Mouse (Mus musculus) lung, embryonic 15.5 days (tissue): ENCODE measurements around the gene Pqlc2. TPM values are rescaled to one million over a fixed set of nuclear protein-coding genes. Genes with fewer than 3 reads are reported as not detected.
A peak's percentile ranks its signal among the peaks of the same experiment; 100 is the strongest.

Experiments
- ATAC-seq: fragments of 200-750 bp; cut with Nextera tagmentation; 2 replicates; pipeline ENCODE4 v1.8.0; 2017; ENCODE audit warnings: moderate number of reproducible peaks, borderline replicate concordance; ENCODE audit not compliant: low FRiP score, low TSS enrichment; ENCODE audit errors: extremely low read depth
- H3K27ac ChIP-seq: fragments of 300-500 bp; sonication (generic); 2 replicates; pipeline ENCODE4 v1.5.1; 2015; ENCODE audit warnings: moderate library complexity, mild to moderate bottlenecking, inconsistent platforms
- H3K27me3 ChIP-seq: fragments of 300-500 bp; sonication (generic); 2 replicates; pipeline ENCODE4 v1.6.1; 2015; ENCODE audit warnings: inconsistent platforms
- H3K36me3 ChIP-seq: fragments of 300-500 bp; sonication (generic); 2 replicates; pipeline ENCODE4 v1.6.1; 2015; ENCODE audit warnings: inconsistent platforms
- H3K4me1 ChIP-seq: fragments of 300-500 bp; sonication (generic); 2 replicates; pipeline ENCODE4 v1.6.1; 2015; ENCODE audit warnings: inconsistent platforms
- H3K4me2 ChIP-seq: fragments of 300-500 bp; sonication (generic); 2 replicates; pipeline ENCODE4 v1.6.1; 2015; ENCODE audit warnings: inconsistent platforms, mild to moderate bottlenecking, moderate library complexity
- H3K4me3 ChIP-seq: fragments of 300-500 bp; sonication (generic); 2 replicates; pipeline ENCODE4 v1.5.1; 2015; ENCODE audit warnings: mild to moderate bottlenecking, inconsistent platforms
- H3K9ac ChIP-seq: fragments of 300-500 bp; sonication (generic); 2 replicates; pipeline ENCODE4 v1.6.1; 2015; ENCODE audit warnings: inconsistent platforms
- H3K9me3 ChIP-seq: fragments of 300-500 bp; sonication (generic); 2 replicates; pipeline ENCODE4 v1.6.1; 2016; ENCODE audit warnings: inconsistent platforms
- WGBS: fragments of 180-500 bp; shearing (Covaris S2); methylation state at CpG from one replicate; pipeline ENCODE4 v1.1.7; 2015; 5-methylcytosine and 5-hydroxymethylcytosine counted together
- polyA plus RNA-seq: library from polyadenylated mRNA; unstranded; fragments of >200 nt; fragmentation: Nextera tagmentation; extraction: Ambion mirVana; gene quantifications from 2 replicates; pipeline ENCODE4 v1.2.1, GENCODE M21; 2015

Pqlc2 gene
- polyA plus RNA-seq, 1 experiment from 2014 or later = 12.0 TPM

- Histone ChIP-seq H3K4me2 (no peak overlapping the region), H3K36me3 (no peaks in the 10 kb centered on the region), H3K4me3 (no peak overlapping the region), H3K27ac (no peak overlapping the region), H3K4me1 (0 out of 2 replicates have a peak, but pooled peaks cover 12% of the 10 kb centered on the region), H3K27me3 (peaks cover 23% of the 10 kb centered on the region), H3K9ac (no peak overlapping the region), H3K9me3 (no peaks in the 10 kb centered on the region)
- 0 out of 2 replicates have a peak, but pooled peaks have one; percentile 13 for ATAC-seq
- WGBS = 34% methylated on average over 7 of the region's 7 CpGs
Measured at GRCm38 (mm10) chr4:139335507-139335906, 25.0 kb upstream of the Pqlc2 start.

GRCm38 (mm10) chr4:139334631-139335295, 24.3 kb upstream of the Pqlc2 start:
- Histone ChIP-seq H3K27ac (no peak overlapping the region), H3K9me3 (no peaks in the 10 kb centered on the region), H3K9ac (no peak overlapping the region), H3K36me3 (no peaks in the 10 kb centered on the region), H3K4me1 (0 out of 2 replicates have a peak, but pooled peaks cover 12% of the 10 kb centered on the region), H3K4me3 (no peak overlapping the region), H3K27me3 (peaks cover 23% of the 10 kb centered on the region), H3K4me2 (no peak overlapping the region)
- no peak for ATAC-seq
- 27% methylated on average over 7 of the region's 9 CpGs for WGBS

GRCm38 (mm10) chr4:139330605-139331004, 20.1 kb upstream of the Pqlc2 start:
- no peak overlapping the region for H3K9ac ChIP-seq
- H3K4me3 ChIP-seq = peak overlapping the region; percentile 31
- H3K9me3 ChIP-seq = no peaks in the 10 kb centered on the region
- H3K36me3 ChIP-seq = no peaks in the 10 kb centered on the region
- peak; percentile 86 for ATAC-seq
- no peak overlapping the region for H3K27ac ChIP-seq
- H3K27me3 ChIP-seq = peaks cover 8% of the 10 kb centered on the region; the same call in 1 of the 2 replicates
- H3K4me1 ChIP-seq = 0 out of 2 replicates have a peak, but pooled peaks cover 8% of the 10 kb centered on the region
- 8% methylated on average over 10 of the region's 10 CpGs for WGBS
- H3K4me2 ChIP-seq = peak overlapping the region; percentile 48

- no peaks in the 10 kb centered on the region for H3K4me1 ChIP-seq
- 86% methylated on average over 4 of the region's 4 CpGs for WGBS
- no peaks in the 10 kb centered on the region for H3K9me3 ChIP-seq
- H3K27ac ChIP-seq = no peak overlapping the region
- no peak for ATAC-seq
- no peak overlapping the region for H3K4me2 ChIP-seq
- no peaks in the 10 kb centered on the region for H3K27me3 ChIP-seq
- no peak overlapping the region for H3K9ac ChIP-seq
- H3K4me3 ChIP-seq = no peak overlapping the region
- peaks cover 29% of the 10 kb centered on the region for H3K36me3 ChIP-seq
Measured at GRCm38 (mm10) chr4:139319740-139320139, 9.2 kb upstream of the Pqlc2 start.

GRCm38 (mm10) chr4:139318449-139318848, 7.9 kb upstream of the Pqlc2 start:
- Histone ChIP-seq H3K4me3 (no peak overlapping the region), H3K27me3 (no peaks in the 10 kb centered on the region), H3K9me3 (no peaks in the 10 kb centered on the region), H3K4me1 (no peaks in the 10 kb centered on the region), H3K4me2 (no peak overlapping the region), H3K9ac (no peak overlapping the region), H3K27ac (no peak overlapping the region), H3K36me3 (peaks cover 35% of the 10 kb centered on the region)
- no peak for ATAC-seq
- 88% methylated on average over 11 of the region's 11 CpGs for WGBS

GRCm38 (mm10) chr4:139312632-139313031, 2.1 kb upstream of the Pqlc2 start:
- H3K27ac ChIP-seq = no peak overlapping the region
- 63% methylated on average over 4 of the region's 4 CpGs for WGBS
- no peak for ATAC-seq
- no peak overlapping the region for H3K4me2 ChIP-seq
- no peak overlapping the region for H3K9ac ChIP-seq
- H3K27me3 ChIP-seq = no peaks in the 10 kb centered on the region
- H3K4me1 ChIP-seq = peaks cover 19% of the 10 kb centered on the region
- no peak overlapping the region for H3K4me3 ChIP-seq
- no peaks in the 10 kb centered on the region for H3K9me3 ChIP-seq
- peaks cover 25% of the 10 kb centered on the region for H3K36me3 ChIP-seq

GRCm38 (mm10) chr4:139311707-139312106, 1.2 kb upstream of the Pqlc2 start:
- no peak for ATAC-seq

GRCm38 (mm10) chr4:139310899-139311701, 592 bp upstream of the Pqlc2 start:
- Histone ChIP-seq H3K27ac (peak overlapping the region; percentile 63), H3K4me2 (peak overlapping the region; percentile 88), H3K4me1 (peaks cover 19% of the 10 kb centered on the region), H3K4me3 (peak overlapping the region; percentile 68), H3K9ac (peak overlapping the region; percentile 74), H3K27me3 (no peaks in the 10 kb centered on the region), H3K9me3 (no peaks in the 10 kb centered on the region), H3K36me3 (peaks cover 17% of the 10 kb centered on the region)
- peak; percentile 77; the same call in 1 of the 2 replicates for ATAC-seq
- 1% methylated on average over 53 of the region's 53 CpGs for WGBS

More at GRCm38 (mm10) chr4:139311707-139312106, 1.2 kb upstream of the Pqlc2 start:
- 15% methylated on average over 14 of the region's 14 CpGs for WGBS
- Histone ChIP-seq H3K9ac (peak overlapping the region; percentile 74), H3K27ac (no peak overlapping the region), H3K36me3 (peaks cover 20% of the 10 kb centered on the region), H3K4me3 (peak overlapping the region; percentile 68), H3K4me2 (peak overlapping the region; percentile 88), H3K27me3 (no peaks in the 10 kb centered on the region), H3K9me3 (no peaks in the 10 kb centered on the region), H3K4me1 (peaks cover 19% of the 10 kb centered on the region)

- H3K9ac ChIP-seq = peak overlapping the region; percentile 74; the same call in 1 of the 2 replicates
- peak overlapping the region; percentile 68 for H3K4me3 ChIP-seq
- H3K4me2 ChIP-seq = peak overlapping the region; percentile 88
- no peak for ATAC-seq
- WGBS = 25% methylated on average over 6 of the region's 6 CpGs
- H3K4me1 ChIP-seq = peaks cover 19% of the 10 kb centered on the region
- peaks cover 9% of the 10 kb centered on the region; the same call in 1 of the 2 replicates for H3K36me3 ChIP-seq
- H3K27ac ChIP-seq = no peak overlapping the region
- no peaks in the 10 kb centered on the region for H3K27me3 ChIP-seq
- H3K9me3 ChIP-seq = no peaks in the 10 kb centered on the region
Measured at GRCm38 (mm10) chr4:139309651-139310050, 857 bp downstream of the Pqlc2 start.

GRCm38 (mm10) chr4:139307916-139308315, 2.6 kb downstream of the Pqlc2 start:
- H3K27ac ChIP-seq = no peak overlapping the region
- no peaks in the 10 kb centered on the region for H3K27me3 ChIP-seq
- no peak overlapping the region for H3K4me3 ChIP-seq
- peaks cover 19% of the 10 kb centered on the region for H3K4me1 ChIP-seq
- no peak overlapping the region for H3K9ac ChIP-seq
- WGBS = 76% methylated on average over 5 of the region's 5 CpGs
- ATAC-seq = no peak
- H3K36me3 ChIP-seq = 0 out of 2 replicates have a peak, but pooled peaks cover 4% of the 10 kb centered on the region
- no peaks in the 10 kb centered on the region for H3K9me3 ChIP-seq
- no peak overlapping the region for H3K4me2 ChIP-seq

GRCm38 (mm10) chr4:139305521-139305920, 5.0 kb downstream of the Pqlc2 start:
- no peaks in the 10 kb centered on the region for H3K27me3 ChIP-seq
- 92% methylated on average over 3 of the region's 3 CpGs for WGBS
- H3K36me3 ChIP-seq = 0 out of 2 replicates have a peak, but pooled peaks cover 7% of the 10 kb centered on the region
- no peak overlapping the region for H3K9ac ChIP-seq
- peaks cover 9% of the 10 kb centered on the region for H3K4me1 ChIP-seq
- ATAC-seq = no peak
- no peak overlapping the region for H3K4me2 ChIP-seq
- H3K27ac ChIP-seq = no peak overlapping the region
- H3K9me3 ChIP-seq = no peaks in the 10 kb centered on the region
- H3K4me3 ChIP-seq = no peak overlapping the region

- no peaks in the 10 kb centered on the region for H3K27me3 ChIP-seq
- ATAC-seq = no peak
- H3K27ac ChIP-seq = no peak overlapping the region
- H3K4me3 ChIP-seq = no peak overlapping the region
- no peak overlapping the region for H3K9ac ChIP-seq
- 0 out of 2 replicates have a peak, but pooled peaks cover 4% of the 10 kb centered on the region for H3K4me1 ChIP-seq
- no peak overlapping the region for H3K4me2 ChIP-seq
- H3K9me3 ChIP-seq = no peaks in the 10 kb centered on the region
- 49% methylated on average over 5 of the region's 5 CpGs for WGBS
- peaks cover 11% of the 10 kb centered on the region; the same call in 1 of the 2 replicates for H3K36me3 ChIP-seq
Measured at GRCm38 (mm10) chr4:139302241-139302640, 8.3 kb downstream of the Pqlc2 start.
